Mouse (Mus musculus) natural killer cell, adult 2 months (primary cell): ENCODE results near the gene Tmem107.
"Not testable (repeated sequence)": the region's sequence is repeated elsewhere in the genome, so short reads cannot be mapped to it uniquely, and the experiment has no call there.

ENCODE experiments used
- DNase-seq, 2 experiments: peaks; one replicate each; pipeline ENCODE4 v3.0.0; 2022; ENCODE audit warnings: low spot score in 2 of 2

Tmem107 gene

GRCm38 (mm10) chr11:69092386-69092751 is 21.8 kb downstream of the Tmem107 start:
- DNase-seq, result peak; percentile 87 to 91

- peak in 1 of 2 experiments; percentile 49 for DNase-seq
Measured at GRCm38 (mm10) chr11:69092871-69093270, 22.3 kb downstream of the Tmem107 start.

GRCm38 (mm10) chr11:69093856-69094255 is 23.2 kb downstream of the Tmem107 start:
- not testable (repeated sequence) for DNase-seq

- peak; percentile 100 for DNase-seq
Measured at GRCm38 (mm10) chr11:69094697-69095429, 24.3 kb downstream of the Tmem107 start, which contains the start of gene Per1. Per1 (plus strand) TSS chr11:69095217.

- peak; percentile 40 to 65 for DNase-seq
Measured at GRCm38 (mm10) chr11:69095511-69096231, 25.1 kb downstream of the Tmem107 start.

- no peak for DNase-seq
Measured at GRCm38 (mm10) chr11:69096360-69096986, 25.9 kb downstream of the Tmem107 start.

GRCm38 (mm10) chr11:69096987-69097900 is 26.6 kb downstream of the Tmem107 start:
- DNase-seq, result peak; percentile 90 to 93

GRCm38 (mm10) chr11:69098039-69098761 is 27.6 kb downstream of the Tmem107 start:
- peak; percentile 63 to 65 for DNase-seq

GRCm38 (mm10) chr11:69098762-69099091 is 28.1 kb downstream of the Tmem107 start:
- DNase-seq, result peak; percentile 96 to 97

- no peak for DNase-seq
Measured at GRCm38 (mm10) chr11:69099177-69099914, 28.7 kb downstream of the Tmem107 start.

- peak; percentile 88 to 91 for DNase-seq
Measured at GRCm38 (mm10) chr11:69099915-69100345, 29.3 kb downstream of the Tmem107 start.

- DNase-seq, result no peak
Measured at GRCm38 (mm10) chr11:69100639-69101360, 30.2 kb downstream of the Tmem107 start.

- DNase-seq, result no peak
Measured at GRCm38 (mm10) chr11:69101604-69102402, 31.2 kb downstream of the Tmem107 start.

GRCm38 (mm10) chr11:69102403-69102725 is 31.8 kb downstream of the Tmem107 start:
- DNase-seq, result no peak

- no peak for DNase-seq
Measured at GRCm38 (mm10) chr11:69103121-69103520, 32.5 kb downstream of the Tmem107 start.

GRCm38 (mm10) chr11:69103531-69104435 is 33.2 kb downstream of the Tmem107 start:
- no peak for DNase-seq

GRCm38 (mm10) chr11:69104487-69104886 is 33.9 kb downstream of the Tmem107 start:
- DNase-seq, result no peak

GRCm38 (mm10) chr11:69105227-69105626 is 34.6 kb downstream of the Tmem107 start:
- DNase-seq, result no peak
